Mouse (Mus musculus): ENCODE measurements at regions not wholly inside any gene's neighbourhood (a gene's known extent, or its start where the extent isn't known, plus 50 kb on each side); places are given as distances from the start of the nearest gene placed in this dataset.

DNA sequence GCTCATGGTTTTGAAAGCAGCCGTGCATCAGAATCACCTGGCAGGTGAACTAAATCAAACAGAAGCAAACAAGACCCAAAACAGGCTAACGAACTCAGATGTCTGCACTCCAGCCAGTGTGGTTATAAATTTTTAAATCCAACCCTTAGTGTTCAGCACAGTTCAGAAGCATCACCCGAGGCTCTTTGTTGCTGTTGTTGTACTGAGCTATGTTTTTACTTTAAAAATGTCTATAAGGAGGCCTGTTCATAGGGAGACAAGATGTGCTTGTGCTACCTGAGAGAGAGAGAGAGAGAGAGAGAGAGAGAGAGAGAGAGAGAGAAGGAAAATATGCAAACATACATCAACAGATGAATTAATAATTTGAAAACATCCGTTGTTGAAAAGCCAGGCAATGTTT, 1503.1 kb upstream of the Gm6569 start:
- H3K4me3 ChIP-seq, result no peak overlapping the region
- no peak for TF ChIP-seq CTCF (IDR thresholded peaks at IDR 0.05)
- intact Hi-C loops (cut with DNase I), result no loop called here
- DNase-seq, result no peak
- H3K27ac ChIP-seq, result no peak overlapping the region

DNA sequence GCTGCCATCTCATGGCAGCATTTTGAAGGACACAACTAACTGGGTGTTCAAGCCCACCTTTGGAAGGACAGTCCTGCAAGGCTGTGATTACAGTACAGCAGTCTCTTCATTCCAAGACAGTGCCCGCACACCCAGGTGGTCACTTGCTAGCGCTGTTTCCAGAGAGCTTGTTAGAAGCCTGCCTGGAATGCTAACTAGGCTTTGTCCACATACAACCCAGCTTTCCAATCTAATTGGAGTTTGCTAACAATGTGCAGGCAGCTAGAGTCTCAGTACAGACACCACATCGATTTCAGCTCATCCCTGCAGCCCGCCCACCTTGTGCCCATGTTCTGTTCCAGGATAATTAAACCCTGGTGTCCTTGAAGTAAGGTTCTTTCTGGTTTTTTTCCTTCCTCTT, 1499.9 kb upstream of the Gm6569 start:
- DNase-seq, result no peak
- Histone ChIP-seq H3K27ac (no peak overlapping the region), H3K4me3 (no peak overlapping the region)
- TF ChIP-seq CTCF (IDR thresholded peaks at IDR 0.05), result no peak
- intact Hi-C loops (cut with DNase I), result no loop called here

DNA sequence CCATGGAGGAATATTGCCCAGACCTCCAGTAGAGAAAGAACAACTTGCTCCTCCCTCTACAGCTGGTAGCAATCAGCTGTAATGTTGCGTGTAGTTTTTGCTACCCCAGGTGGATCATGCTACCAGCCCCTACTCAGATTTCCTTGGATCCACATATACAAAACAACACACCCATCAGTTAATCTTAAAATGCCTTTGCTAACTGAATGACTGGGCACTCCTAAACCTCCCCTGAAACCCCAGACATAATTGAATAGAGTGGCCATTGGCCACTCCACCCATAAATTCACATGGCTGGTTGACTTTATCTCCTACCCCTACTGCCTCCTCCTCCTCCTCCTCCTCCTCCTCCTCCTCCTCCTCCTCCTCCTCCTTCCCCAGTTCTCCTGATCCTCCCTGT, 1494.7 kb upstream of the Gm6569 start:
- no peak for TF ChIP-seq CTCF (IDR thresholded peaks at IDR 0.05)
- H3K4me3 ChIP-seq, result no peak overlapping the region
- no peak overlapping the region for H3K27ac ChIP-seq
- DNase-seq, result no peak
- intact Hi-C loops (cut with DNase I), result no loop called here

DNA sequence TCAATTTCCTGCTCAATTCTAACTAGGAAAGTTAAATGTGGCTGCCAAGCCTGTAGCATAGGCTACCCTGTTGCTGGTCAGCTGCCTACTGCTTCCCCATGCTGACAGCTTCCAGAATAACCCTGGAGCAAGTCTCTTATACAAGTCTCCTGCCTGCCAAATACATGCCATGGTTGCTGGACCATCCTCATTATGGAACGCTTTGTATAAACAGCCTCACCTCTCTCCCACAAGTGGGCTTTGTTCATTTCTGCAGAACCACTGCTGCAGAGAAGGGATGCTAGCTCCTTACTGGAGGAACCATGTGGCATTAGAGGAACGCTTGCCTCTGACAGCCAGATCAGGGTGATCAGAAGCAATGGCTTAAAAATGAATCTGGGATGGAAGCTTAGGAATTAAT, 1492.4 kb upstream of the Gm6569 start:
- intact Hi-C loops (cut with DNase I), result no loop called here
- Histone ChIP-seq H3K27ac (no peak overlapping the region), H3K4me3 (no peak overlapping the region)
- DNase-seq, result no peak
- TF ChIP-seq CTCF (IDR thresholded peaks at IDR 0.05), result no peak

DNA sequence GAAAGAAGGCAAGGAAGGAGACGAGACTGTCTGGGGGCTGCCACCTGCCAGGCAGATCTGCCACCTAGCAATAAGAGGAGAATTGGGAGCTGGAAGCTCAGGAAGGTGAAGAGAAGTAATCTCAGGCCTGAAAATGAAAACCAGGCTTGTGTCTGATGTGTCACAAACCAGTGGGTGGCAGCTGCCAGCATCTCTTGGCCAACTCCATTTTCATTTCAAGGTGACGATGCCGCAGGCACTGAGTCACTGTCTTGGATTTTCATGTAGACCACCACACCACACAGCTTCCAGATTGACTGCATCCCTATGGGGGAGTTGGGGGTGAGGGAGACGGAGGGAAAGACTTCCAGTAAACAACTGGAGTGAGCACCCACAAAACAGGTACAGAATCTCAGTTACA, 1491.9 kb upstream of the Gm6569 start:
- Histone ChIP-seq H3K4me3 (no peak overlapping the region), H3K27ac (no peak overlapping the region)
- no peak for DNase-seq
- TF ChIP-seq CTCF (IDR thresholded peaks at IDR 0.05), result no peak
- intact Hi-C loops (cut with DNase I), result no loop called here

DNA sequence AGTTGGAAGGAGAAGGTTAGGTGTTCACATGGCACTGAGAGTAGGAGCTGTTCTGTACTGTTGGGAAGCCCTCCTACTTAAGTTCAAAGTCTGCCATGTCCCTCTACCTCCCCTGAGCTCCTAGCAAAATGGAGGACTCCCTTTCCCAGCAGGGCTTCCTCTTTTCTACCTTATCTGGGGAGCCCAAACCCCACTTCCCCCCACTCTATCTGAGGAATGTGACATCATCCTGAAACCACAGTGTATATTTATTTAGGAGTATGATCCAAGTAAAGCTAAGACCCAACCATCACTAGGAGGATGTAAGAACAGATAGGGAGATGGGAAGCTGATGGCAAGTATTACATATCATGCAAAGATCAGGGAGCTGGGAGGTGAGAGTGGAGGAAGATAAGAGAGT, 1490.6 kb upstream of the Gm6569 start:
- no peak for DNase-seq
- H3K27ac ChIP-seq, result no peak overlapping the region
- intact Hi-C loops (cut with DNase I), result no loop called here
- H3K4me3 ChIP-seq, result no peak overlapping the region
- no peak for TF ChIP-seq CTCF (IDR thresholded peaks at IDR 0.05)

DNA sequence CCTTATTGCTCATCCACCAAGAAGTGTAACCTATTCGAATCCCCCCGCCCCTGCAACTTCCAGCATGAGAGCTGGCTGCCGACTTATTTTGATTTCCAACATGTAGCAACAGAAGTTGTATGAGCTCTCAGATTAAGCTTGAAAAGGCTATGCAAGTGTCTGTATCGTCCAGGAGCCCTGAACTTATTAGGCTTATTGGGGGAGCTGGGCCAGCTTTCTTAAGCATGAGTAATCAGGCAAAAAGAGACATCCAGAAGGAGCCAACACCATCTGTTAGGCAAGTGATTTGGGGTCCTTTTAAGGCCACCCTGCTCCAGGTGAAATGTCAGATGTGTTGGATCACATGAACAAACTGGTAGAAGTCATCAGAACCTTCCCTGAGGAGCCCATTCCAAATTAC, 1481.0 kb upstream of the Gm6569 start:
- no peak for TF ChIP-seq CTCF (IDR thresholded peaks at IDR 0.05)
- H3K27ac ChIP-seq, result no peak overlapping the region
- H3K4me3 ChIP-seq, result no peak overlapping the region
- no peak for DNase-seq
- intact Hi-C loops (cut with DNase I), result no loop called here

DNA sequence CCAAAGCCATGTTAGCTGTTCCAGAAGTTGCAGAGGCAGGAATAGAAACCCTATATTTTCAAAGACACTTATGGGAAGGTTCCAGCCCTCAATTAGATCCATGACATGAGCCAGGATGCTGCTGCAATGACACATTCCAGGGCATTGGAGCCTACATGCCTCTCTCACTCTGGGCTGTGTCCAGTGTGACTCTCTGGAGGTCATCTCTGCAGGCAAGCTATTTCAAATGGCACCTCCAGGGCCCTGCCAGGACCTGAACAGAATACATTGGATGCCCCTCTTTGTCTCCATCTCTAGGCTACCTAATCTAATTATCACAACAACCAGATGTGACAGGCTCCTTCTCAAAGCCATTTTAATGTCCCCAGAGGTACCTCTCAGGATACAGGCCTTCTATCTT, 1478.7 kb upstream of the Gm6569 start:
- H3K4me3 ChIP-seq, result no peak overlapping the region
- no peak overlapping the region for H3K27ac ChIP-seq
- no peak for TF ChIP-seq CTCF (IDR thresholded peaks at IDR 0.05)
- DNase-seq, result no peak
- intact Hi-C loops (cut with DNase I), result no loop called here

DNA sequence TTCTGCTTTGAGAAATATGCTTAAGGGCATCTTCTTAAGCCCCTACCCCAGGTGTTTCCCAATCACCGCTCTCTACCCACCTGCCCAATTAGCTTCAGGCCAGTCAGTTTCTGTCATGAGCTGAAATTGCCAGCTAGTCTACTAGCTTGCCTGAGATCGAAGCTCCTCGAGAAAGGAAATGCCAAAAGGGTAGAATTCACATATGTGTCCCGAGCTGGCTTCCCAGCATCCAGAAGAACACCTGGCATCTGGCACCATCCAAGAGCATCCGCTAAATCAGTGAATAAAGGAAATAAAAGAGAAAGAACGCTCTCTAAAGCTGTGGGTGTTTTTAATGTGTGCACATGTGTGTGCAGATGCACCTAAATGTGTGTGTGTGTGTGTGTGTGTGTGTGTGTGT, 1474.7 kb upstream of the Gm6569 start:
- intact Hi-C loops (cut with DNase I), result no loop called here
- H3K27ac ChIP-seq, result no peak overlapping the region
- DNase-seq, result no peak
- no peak for TF ChIP-seq CTCF (IDR thresholded peaks at IDR 0.05)
- no peak overlapping the region for H3K4me3 ChIP-seq

DNA sequence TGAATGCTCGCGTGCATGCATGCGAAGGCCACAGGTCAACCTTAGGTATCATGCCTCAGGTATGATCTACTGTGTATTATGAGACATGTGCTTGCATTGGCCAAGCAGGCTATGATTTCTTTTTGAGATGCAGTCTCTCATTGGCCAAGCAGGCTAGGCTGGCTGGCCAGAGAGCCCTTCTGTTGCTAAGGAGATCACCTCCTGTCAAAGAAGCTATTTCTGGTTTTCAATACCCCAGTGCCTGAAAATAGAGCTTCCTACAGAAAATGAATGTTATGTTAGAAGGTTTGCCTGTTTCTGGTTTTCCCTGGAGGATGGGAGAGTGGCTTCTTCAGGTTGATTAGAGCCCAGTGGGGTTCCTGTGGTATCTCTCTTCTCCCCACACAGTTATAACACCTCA, 1474.3 kb upstream of the Gm6569 start:
- intact Hi-C loops (cut with DNase I), result no loop called here
- Histone ChIP-seq H3K4me3 (no peak overlapping the region), H3K27ac (no peak overlapping the region)
- TF ChIP-seq CTCF (IDR thresholded peaks at IDR 0.05), result no peak
- no peak for DNase-seq

DNA sequence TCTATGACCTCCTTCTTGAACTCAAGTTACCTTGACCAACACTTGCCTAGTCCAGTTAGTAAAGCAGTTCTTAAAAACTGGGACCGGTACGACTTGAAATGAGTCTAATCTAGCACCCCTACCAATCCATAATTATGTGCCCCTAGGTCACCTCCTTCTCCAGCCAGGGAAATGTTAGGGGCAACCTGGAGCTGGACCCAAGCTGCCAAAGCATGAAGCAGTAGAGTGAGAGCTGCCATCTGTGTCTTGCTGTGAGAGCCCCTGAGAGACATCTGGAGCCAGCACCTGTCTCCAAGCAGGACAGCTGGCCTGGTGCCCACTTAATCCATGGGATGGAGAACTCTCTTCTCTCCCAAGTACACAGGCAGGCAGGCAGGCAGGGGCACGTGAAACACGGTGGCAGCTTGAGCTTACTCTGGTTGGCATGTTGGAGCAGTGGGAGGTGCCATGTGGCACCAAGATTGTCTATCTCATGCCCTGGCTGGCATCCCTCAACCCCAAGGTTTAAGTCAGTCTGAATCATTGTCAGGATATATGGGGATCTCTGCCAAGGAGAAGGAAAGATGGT, 1473.8 kb upstream of the Gm6569 start:
- intact Hi-C loops (cut with DNase I), result no loop called here
- DNase-seq, result no peak
- Histone ChIP-seq H3K4me3 (no peak overlapping the region), H3K27ac (no peak overlapping the region)
- no peak for TF ChIP-seq CTCF (IDR thresholded peaks at IDR 0.05)

DNA sequence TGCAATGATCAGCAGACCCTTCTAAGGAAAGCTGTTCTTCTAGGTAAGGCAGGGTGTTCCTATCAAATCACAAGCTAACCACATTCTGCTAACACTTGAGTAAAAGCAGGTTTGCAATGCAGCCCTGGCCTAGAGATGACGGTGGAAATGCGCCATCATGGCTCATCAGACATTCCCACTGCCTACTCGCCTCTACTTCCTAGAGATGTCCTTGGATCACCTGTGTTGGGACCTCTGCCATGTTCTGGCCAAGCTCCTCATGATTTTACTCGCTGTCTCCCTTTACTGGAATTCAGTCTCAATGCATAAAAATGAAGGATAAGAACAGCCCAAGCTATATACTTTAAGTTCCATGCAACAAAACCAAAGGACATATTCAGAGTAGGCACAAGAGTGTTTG, 1461.3 kb upstream of the Gm6569 start:
- no peak overlapping the region for H3K27ac ChIP-seq
- intact Hi-C loops (cut with DNase I), result no loop called here
- no peak for DNase-seq
- H3K4me3 ChIP-seq, result no peak overlapping the region
- TF ChIP-seq CTCF (IDR thresholded peaks at IDR 0.05), result no peak

DNA sequence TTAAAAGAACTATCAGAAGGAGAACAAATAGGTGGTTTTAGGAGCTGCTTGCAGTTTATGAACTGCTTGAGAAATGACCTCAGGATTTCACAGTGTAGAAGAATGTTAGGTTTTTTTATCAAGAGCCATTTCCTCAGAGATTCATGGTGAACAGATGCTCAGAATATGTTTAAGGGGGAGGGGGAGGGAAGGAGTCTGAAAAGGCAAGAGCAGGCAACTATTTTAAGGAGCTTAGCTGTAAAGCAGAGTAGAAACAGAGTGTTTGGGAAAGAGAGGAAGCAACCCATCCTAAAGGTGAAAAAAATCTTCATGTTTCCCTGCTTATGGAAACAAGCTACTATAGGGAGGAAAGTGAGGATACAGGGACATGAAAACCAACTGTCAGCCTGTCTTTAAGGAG, 1457.2 kb upstream of the Gm6569 start:
- TF ChIP-seq CTCF (IDR thresholded peaks at IDR 0.05), result no peak
- no peak overlapping the region for H3K27ac ChIP-seq
- intact Hi-C loops (cut with DNase I), result no loop called here
- no peak for DNase-seq
- no peak overlapping the region for H3K4me3 ChIP-seq

DNA sequence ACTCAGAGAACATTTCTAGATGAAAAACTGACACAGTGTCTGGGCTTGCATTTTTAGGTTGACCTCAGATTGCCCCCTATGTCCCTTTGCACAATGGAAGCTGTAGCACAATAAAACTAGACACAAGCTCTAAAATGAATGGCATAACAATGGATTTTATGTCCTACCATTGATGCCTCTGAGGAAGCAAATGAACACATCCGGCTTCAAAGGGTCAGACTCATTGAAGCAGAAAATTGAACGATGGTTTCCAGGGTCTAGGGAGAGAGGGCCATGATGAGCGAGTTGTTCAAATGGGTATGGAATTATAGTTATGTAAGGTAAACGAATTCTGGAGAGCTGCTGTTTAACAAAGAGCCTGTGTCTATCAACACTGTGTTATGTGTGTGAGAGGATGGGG, 1455.1 kb upstream of the Gm6569 start:
- TF ChIP-seq CTCF (IDR thresholded peaks at IDR 0.05), result no peak
- intact Hi-C loops (cut with DNase I), result no loop called here
- Histone ChIP-seq H3K4me3 (no peak overlapping the region), H3K27ac (no peak overlapping the region)
- DNase-seq, result no peak

DNA sequence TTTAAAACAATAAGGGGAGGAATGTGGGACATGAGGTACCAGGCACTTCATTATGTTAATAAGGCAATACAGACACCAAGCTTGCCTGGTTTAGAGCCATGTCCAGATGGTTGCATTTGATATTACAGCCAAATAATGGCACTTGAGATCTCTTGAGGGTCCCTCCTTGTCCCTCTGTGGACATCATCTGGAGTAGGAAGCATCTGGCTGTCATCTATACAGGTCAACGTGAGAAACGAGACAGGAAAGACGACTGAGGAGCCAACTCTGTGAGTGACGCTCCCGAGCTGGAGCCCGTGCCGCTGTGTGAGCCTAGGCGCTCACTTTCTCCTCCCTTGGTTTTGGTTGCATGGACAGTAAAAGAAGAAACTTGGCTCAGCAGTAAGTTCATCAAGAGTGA, 1453.2 kb upstream of the Gm6569 start:
- no peak for DNase-seq
- Histone ChIP-seq H3K27ac (no peak overlapping the region), H3K4me3 (no peak overlapping the region)
- TF ChIP-seq CTCF (IDR thresholded peaks at IDR 0.05), result no peak
- intact Hi-C loops (cut with DNase I), result no loop called here
